Mouse (Mus musculus): ENCODE measurements around the gene Ube4a.

Gene Ube4a

GRCm38 (mm10) chr9:44965126-44965832 is at the start of gene Ube4a:
TSS of gene Ube4a (minus strand) at chr9:44965600.
- DNase-seq: peak; percentile 97 to 98

DNA sequence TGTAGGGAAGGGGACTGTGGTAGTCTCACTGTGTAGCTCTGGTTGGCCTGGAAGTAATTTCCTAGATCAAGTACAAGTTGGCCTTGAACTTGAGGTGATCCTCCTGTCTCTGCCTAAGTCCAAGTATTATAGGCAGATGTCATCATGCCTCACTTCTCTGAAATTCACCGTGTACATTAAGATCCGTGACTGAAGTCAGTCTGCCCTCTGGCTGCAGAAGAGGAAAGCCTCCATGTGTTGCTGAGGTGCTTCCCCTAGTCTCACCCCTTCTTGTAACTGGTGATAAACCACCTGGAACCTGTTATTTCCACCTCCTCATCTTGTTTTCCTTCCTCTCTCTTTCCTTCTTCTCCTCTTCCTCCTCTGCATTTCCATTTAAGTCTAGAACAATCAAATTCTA is 49.5 kb upstream of the Ube4a start:
- no peak for DNase-seq

DNA sequence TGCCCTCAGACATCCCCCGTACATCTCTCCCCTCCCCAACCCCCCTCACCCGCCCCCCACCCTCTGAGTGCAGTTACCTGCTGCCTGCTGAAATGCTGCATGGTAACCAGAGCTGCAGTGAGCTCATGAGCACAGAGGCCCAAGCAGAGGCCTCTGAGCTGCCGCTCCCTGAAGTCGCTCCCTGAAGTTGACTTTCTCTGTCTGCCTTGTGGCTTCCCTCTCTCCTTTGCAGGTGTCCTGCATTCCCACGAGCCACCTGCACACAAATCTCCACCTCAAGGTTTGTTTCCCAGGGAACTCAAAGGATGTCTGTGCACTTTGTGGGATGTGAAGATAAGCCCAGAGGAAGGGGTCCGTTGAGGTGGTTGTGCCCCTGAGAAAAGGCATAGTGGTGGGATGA is 45.9 kb upstream of the Ube4a start:
- no peak for DNase-seq

DNA sequence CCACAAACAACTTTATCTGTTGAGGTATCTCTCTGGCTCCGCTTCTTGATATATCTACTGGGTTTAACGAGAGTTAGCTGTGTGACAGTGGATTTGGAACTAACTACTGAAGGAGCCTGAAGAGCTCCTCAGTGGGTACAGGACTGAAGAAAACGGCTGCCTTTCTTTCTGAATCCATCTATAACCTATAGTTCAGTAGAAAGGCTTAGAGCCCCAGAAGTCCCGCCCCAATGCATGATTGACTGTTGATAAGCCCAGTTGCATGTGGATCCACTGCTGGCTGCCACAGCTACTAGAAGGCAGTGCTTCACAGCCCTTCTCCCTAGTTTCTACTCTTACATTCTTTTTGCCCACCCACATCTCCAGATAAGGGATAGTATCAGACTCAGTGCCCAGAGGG is 45.1 kb upstream of the Ube4a start:
- DNase-seq: peak in 1 of 2 experiments; percentile 74

- DNase-seq: peak; percentile 75 to 89
Measured at GRCm38 (mm10) chr9:45009180-45010078, 44.0 kb upstream of the Ube4a start, which contains the start of gene Cd3e. TSS of gene Cd3e (minus strand) at chr9:45009627.

- DNase-seq: peak; percentile 53 to 73
Measured at GRCm38 (mm10) chr9:45008342-45008741, 42.9 kb upstream of the Ube4a start.

- peak in 1 of 2 experiments; percentile 35 for DNase-seq
Measured at GRCm38 (mm10) chr9:45007404-45007803, 42.0 kb upstream of the Ube4a start.

DNA sequence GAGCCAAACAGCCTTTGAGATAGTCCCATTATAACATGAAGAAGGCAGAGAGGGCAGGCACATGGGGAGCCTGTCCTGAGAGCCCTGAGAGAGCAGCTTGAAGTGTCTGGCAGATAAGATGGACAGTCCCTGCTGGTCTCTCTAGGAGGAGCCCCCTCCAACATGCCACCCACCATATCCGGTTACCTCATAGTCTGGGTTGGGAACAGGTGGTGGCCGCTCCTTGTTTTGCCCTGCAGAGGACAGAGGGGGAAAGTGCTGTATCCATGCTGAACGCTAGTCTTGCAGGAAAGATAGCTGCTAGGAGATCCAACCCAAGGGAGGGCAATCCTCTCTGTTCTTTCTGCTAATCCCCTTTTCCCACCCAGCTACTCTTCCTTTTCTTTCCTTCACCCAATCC is 34.8 kb upstream of the Ube4a start:
- DNase-seq: no peak

- no peak for DNase-seq
Measured at GRCm38 (mm10) chr9:44999776-45000175, 34.4 kb upstream of the Ube4a start.

DNA sequence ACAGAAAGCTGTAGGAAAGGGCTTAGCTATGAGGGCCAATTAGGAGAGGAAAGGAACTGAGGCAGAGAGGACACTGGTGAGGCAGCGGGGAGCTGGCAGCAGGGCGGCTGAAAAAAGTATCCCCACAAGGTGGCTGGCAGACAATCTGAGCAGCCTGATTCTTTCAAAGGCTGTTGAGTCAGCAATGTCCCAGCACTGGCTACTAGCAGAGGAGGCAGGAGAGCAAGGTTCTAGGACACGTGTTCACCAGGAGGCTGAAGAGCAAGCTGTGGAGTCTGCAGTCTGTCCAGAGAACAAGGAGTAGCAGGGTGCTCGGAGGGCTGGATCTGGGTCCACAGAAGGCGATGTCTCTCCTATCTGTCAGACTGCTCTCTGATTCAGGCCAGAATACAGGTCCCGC is 33.8 kb upstream of the Ube4a start:
- DNase-seq: peak in 1 of 2 experiments; percentile 12

GRCm38 (mm10) chr9:44998138-44998537 is 32.7 kb upstream of the Ube4a start:
- DNase-seq: peak; percentile 27 to 62

DNA sequence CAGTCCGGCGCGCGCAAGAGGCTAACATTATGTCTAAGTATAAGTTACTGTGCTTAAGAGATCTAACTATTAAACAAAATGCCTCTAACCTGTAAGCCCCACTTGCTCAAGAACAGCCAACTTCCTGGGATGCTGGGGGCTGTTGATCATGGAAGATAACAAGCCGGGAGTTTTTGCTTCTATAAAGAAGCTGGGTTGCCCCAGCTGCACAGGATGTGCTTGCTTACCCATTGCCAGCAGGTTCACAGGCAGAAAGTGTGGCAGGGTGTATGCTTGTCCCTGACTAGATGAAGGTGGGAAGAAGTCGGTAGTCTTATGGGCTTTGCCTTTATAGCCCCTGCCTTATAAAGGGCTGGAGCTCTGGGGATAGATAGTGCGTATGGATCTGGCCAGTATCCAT is 31.2 kb upstream of the Ube4a start:
- DNase-seq: peak; percentile 49 to 68

DNA sequence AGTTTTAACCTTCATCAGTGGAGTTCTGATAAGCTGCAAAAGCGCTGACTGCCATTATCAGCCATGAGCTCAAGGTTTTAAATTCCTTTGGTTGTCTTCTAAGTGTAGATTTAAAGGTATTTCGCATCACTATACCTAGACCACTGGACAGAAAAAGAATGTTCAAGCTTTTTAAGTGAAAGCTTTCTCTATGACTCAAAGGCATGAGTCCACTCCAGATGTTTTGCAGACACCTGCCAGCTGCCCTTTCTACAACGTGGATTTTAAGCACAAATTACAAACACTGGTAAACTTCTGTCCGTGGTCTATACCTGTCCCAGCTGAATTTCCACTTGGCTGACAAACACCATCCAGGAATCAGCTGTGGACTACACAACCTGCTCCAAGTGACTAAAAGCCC is 29.6 kb upstream of the Ube4a start:
- no peak for DNase-seq

- DNase-seq: no peak
Measured at GRCm38 (mm10) chr9:44993268-44993667, 27.9 kb upstream of the Ube4a start.

DNA sequence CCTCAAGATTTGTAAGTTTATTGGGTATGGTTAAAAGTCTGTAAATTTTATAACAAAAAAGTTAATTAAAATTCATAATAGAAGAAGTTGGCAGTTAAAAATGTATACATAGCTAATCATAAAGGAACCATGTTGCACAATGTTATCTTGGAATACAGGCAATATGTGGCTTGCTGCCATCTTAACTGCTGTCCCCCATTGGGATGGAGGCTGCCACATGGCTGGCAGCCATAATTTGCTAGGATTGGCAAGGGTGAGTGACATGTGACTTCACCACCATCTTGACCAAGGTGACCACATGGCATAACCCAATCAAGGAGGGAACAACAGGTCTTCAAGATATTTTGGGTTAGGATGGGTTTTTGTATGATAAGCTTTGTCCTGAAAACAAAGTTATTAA is 26.9 kb upstream of the Ube4a start:
- DNase-seq: no peak

DNA sequence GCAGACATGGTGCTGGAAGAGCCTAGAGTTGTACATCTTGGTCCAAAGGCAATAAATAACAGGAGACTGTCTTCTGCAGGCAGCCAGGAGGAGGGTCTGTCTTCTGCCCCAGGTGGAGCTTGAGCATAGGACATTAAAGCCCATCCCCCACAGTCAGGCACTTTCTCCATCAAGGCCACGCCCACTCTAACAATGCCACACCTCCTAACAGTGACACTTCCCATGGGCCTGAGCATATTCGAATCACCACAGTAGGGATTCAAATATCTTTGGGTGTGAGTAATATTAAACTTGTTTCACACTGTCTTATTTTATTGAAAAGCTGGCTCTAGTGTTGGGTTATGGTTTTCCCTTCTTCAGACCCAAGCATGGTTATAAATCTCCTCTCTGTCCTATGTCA is 26.4 kb upstream of the Ube4a start:
- no peak for DNase-seq

DNA sequence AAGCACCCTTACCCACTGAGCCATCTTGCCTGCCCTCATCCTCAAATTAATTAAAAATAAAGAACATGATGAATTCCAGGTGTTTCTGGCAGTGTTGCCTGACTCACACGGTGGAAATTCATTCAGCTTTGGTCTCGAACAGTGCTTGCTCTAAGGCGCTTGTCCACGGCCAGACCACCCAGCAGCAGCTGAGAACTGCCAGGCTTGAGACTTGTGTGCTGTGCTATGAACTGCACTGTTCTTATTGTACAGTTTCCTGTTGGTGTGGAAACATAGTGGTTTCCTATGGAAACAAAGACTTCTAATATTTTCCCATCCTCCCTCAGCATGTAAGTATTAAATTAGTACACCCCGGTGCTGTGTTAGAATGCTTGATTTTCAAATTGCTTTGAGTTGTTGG is 21.6 kb upstream of the Ube4a start:
- DNase-seq: no peak

DNA sequence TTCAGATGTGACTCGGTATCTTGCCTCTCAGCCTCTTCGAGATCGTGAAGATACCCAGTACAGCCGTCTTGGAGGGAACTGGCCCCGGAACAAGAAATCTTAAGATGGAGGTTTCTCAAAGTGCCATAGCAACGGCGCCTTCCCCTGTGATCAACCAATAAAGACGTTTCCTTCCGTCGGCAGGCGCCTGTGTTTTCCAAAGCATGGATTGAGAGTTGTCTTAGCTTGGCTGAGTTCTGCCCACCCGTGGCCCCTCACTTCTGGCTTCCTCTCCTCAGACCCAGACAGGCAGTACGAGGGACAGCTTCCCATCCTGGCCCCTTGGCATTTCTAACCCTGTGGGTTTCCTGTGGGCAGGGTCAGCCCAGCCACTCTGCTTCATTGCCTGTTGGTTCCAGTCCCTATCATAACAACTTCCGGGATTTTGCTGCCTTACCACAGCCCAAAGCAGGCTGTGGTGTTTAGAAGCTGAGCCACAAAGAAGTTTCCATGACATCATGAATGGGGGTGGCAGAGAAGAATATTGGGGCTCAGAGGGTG is 20.9 kb upstream of the Ube4a start:
- DNase-seq: peak; percentile 79 to 93

DNA sequence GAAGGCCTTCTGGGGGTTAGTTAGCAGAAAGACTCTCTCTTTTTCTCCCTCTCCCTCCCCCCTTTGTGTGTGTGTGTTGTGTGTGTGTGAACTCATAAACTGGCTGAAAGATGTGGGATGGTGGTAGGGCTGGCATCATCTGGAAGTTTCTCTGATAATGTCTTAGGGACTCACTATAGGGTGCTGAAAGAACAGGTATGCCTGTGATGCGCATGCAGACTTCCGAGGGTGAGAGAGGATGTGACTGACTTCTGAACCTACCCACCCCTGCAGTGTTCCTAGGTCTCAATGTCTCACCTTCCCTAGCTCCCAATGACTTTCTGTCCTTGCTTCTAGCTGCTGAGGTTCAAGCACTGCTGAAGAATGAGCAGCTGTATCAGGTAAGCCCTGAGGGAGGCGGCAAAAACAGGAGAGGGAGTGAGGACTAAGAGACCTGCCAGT is 20.3 kb upstream of the Ube4a start:
- peak in 1 of 2 experiments; percentile 47 for DNase-seq

DNA sequence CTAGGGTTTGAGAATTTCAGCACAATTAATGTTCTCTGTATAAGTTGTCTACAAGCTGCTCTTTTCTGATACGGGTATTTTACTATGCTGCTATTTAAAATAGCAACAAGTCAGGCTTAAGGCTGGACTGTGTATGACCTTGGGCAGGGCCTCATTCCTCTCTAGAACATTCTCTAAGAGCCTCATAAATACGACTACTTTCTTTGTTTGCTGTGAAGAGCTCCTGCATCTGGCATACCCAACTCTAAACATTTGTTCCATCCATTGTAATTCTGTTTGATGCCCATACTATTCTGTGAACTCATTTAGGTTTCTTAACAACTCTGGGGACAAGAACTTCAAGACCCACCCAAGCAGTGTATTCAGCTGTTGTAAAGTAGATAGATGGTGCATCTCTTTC is 17.6 kb upstream of the Ube4a start:
- no peak for DNase-seq

- no peak for DNase-seq
Measured at GRCm38 (mm10) chr9:44982531-44982930, 17.1 kb upstream of the Ube4a start.

- DNase-seq: no peak
Measured at GRCm38 (mm10) chr9:44982081-44982480, 16.7 kb upstream of the Ube4a start.

- DNase-seq: peak in 1 of 2 experiments; percentile 72
Measured at GRCm38 (mm10) chr9:44981676-44982075, 16.3 kb upstream of the Ube4a start, which contains the start of gene Cd3d. TSS of gene Cd3d (plus strand) at chr9:44981786.

- no peak for DNase-seq
Measured at GRCm38 (mm10) chr9:44981104-44981503, 15.7 kb upstream of the Ube4a start.

All from thymus, adult 18-20 months (tissue).